Mouse (Mus musculus): Measurements from ENCODE around the gene Plscr2. TPM values are rescaled to one million over a fixed set of nuclear protein-coding genes. Genes with fewer than 3 reads are reported as not detected.
"Not testable (repeated sequence)": the region's sequence is repeated elsewhere in the genome, so short reads cannot be mapped to it uniquely, and the experiment has no call there.

Gene Plscr2
- polyA plus RNA-seq, 1 experiment from 2014 or later = not detected

- no peaks in the 10 kb centered on the region for H3K79me2 ChIP-seq (ENCODE audit: inconsistent target)
- H3K4me3 ChIP-seq (ENCODE audit: inconsistent target) = no peak overlapping the region
- H3K27ac ChIP-seq = no peak overlapping the region
- no peaks in the 10 kb centered on the region for H3K36me3 ChIP-seq (ENCODE audit: inconsistent target)
- 82% methylated on average over 1 of the region's 2 CpGs for WGBS (ENCODE audit: missing documents)
Measured at GRCm38 (mm10) chr9:92293560-92294548, 18.5 kb downstream of the Plscr2 start.

- Histone ChIP-seq H3K27ac (no peak overlapping the region), H3K79me2 (ENCODE audit: inconsistent target) (no peaks in the 10 kb centered on the region), H3K4me3 (ENCODE audit: inconsistent target) (no peak overlapping the region), H3K36me3 (ENCODE audit: inconsistent target) (no peaks in the 10 kb centered on the region)
- 78% methylated on average over 1 of the region's 1 CpGs for whole genome bisulfite sequencing (ENCODE audit: missing documents)
Measured at GRCm38 (mm10) chr9:92298288-92298687, 22.9 kb downstream of the Plscr2 start.

- 60% methylated on average over 3 of the region's 3 CpGs for whole genome bisulfite sequencing (ENCODE audit: missing documents)
- H3K79me2 ChIP-seq (ENCODE audit: inconsistent target) = no peaks in the 10 kb centered on the region
- no peak overlapping the region for H3K27ac ChIP-seq
- H3K4me3 ChIP-seq (ENCODE audit: inconsistent target) = no peak overlapping the region
- H3K36me3 ChIP-seq (ENCODE audit: inconsistent target) = no peaks in the 10 kb centered on the region
Measured at GRCm38 (mm10) chr9:92301213-92301612, 25.8 kb downstream of the Plscr2 start.

- no peak overlapping the region for H3K27ac ChIP-seq
- 53% methylated on average over 8 of the region's 8 CpGs for WGBS (ENCODE audit: missing documents)
- H3K79me2 ChIP-seq (ENCODE audit: inconsistent target) = no peaks in the 10 kb centered on the region
- no peak overlapping the region for H3K4me3 ChIP-seq (ENCODE audit: inconsistent target)
- no peaks in the 10 kb centered on the region for H3K36me3 ChIP-seq (ENCODE audit: inconsistent target)
Measured at GRCm38 (mm10) chr9:92305075-92305474, 29.7 kb downstream of the Plscr2 start.

GRCm38 (mm10) chr9:92305620-92306220 lies 30.3 kb downstream of the Plscr2 start:
- 94% methylated on average over 7 of the region's 8 CpGs for WGBS (ENCODE audit: missing documents)
- Histone ChIP-seq H3K79me2 (ENCODE audit: inconsistent target) (no peaks in the 10 kb centered on the region), H3K4me3 (ENCODE audit: inconsistent target) (no peak overlapping the region), H3K27ac (no peak overlapping the region), H3K36me3 (ENCODE audit: inconsistent target) (no peaks in the 10 kb centered on the region)

GRCm38 (mm10) chr9:92309077-92309476 lies 33.7 kb downstream of the Plscr2 start, which contains the start of gene 1700057G04Rik:
TSS of gene 1700057G04Rik (plus strand) at chr9:92309377.
- Histone ChIP-seq H3K36me3 (ENCODE audit: inconsistent target) (no peaks in the 10 kb centered on the region), H3K4me3 (ENCODE audit: inconsistent target) (no peak within 1 kb of the TSS), H3K27ac (no peak within 1 kb of the TSS), H3K79me2 (ENCODE audit: inconsistent target) (no peaks in the 10 kb centered on the region)
- 100% methylated on average over 1 of the region's 1 CpGs for WGBS (ENCODE audit: missing documents)

GRCm38 (mm10) chr9:92316791-92317190 lies 41.4 kb downstream of the Plscr2 start:
- WGBS (ENCODE audit: missing documents) = 100% methylated on average over 3 of the region's 3 CpGs
- Histone ChIP-seq H3K79me2 (ENCODE audit: inconsistent target) (no peaks in the 10 kb centered on the region), H3K4me3 (ENCODE audit: inconsistent target) (no peak overlapping the region), H3K36me3 (ENCODE audit: inconsistent target) (no peaks in the 10 kb centered on the region), H3K27ac (no peak overlapping the region)

- H3K27ac ChIP-seq; H3K4me3 ChIP-seq (ENCODE audit: inconsistent target); H3K79me2 ChIP-seq (ENCODE audit: inconsistent target); H3K36me3 ChIP-seq (ENCODE audit: inconsistent target): not testable (repeated sequence)
- WGBS (ENCODE audit: missing documents) = 86% methylated on average over 9 of the region's 9 CpGs
Measured at GRCm38 (mm10) chr9:92325936-92326335, 50.5 kb downstream of the Plscr2 start.

- WGBS (ENCODE audit: missing documents) = 90% methylated on average over 4 of the region's 4 CpGs
- Histone ChIP-seq H3K36me3 (ENCODE audit: inconsistent target) (no peaks in the 10 kb centered on the region), H3K79me2 (ENCODE audit: inconsistent target) (no peaks in the 10 kb centered on the region), H3K27ac (no peak overlapping the region), H3K4me3 (ENCODE audit: inconsistent target) (no peak overlapping the region)
Measured at GRCm38 (mm10) chr9:92326813-92327212, 51.4 kb downstream of the Plscr2 start.

GRCm38 (mm10) chr9:92331383-92331782 lies 56.0 kb downstream of the Plscr2 start:
- 94% methylated on average over 4 of the region's 4 CpGs for WGBS (ENCODE audit: missing documents)
- H3K79me2 ChIP-seq (ENCODE audit: inconsistent target) = no peaks in the 10 kb centered on the region
- no peaks in the 10 kb centered on the region for H3K36me3 ChIP-seq (ENCODE audit: inconsistent target)
- H3K4me3 ChIP-seq (ENCODE audit: inconsistent target) = no peak overlapping the region
- no peak overlapping the region for H3K27ac ChIP-seq

GRCm38 (mm10) chr9:92334845-92335244 lies 59.4 kb downstream of the Plscr2 start:
- WGBS (ENCODE audit: missing documents) = 95% methylated on average over 10 of the region's 10 CpGs
- H3K27ac ChIP-seq = no peak overlapping the region
- H3K36me3 ChIP-seq (ENCODE audit: inconsistent target) = no peaks in the 10 kb centered on the region
- no peak overlapping the region for H3K4me3 ChIP-seq (ENCODE audit: inconsistent target)
- H3K79me2 ChIP-seq (ENCODE audit: inconsistent target) = no peaks in the 10 kb centered on the region

GRCm38 (mm10) chr9:92335277-92335818 lies 59.9 kb downstream of the Plscr2 start:
- no peaks in the 10 kb centered on the region for H3K79me2 ChIP-seq (ENCODE audit: inconsistent target)

GRCm38 (mm10) chr9:92337063-92337462 lies 61.7 kb downstream of the Plscr2 start:
- no peaks in the 10 kb centered on the region for H3K79me2 ChIP-seq (ENCODE audit: inconsistent target)
- H3K36me3 ChIP-seq (ENCODE audit: inconsistent target) = no peaks in the 10 kb centered on the region
- no peak overlapping the region for H3K4me3 ChIP-seq (ENCODE audit: inconsistent target)
- WGBS (ENCODE audit: missing documents) = 100% methylated on average over 1 of the region's 1 CpGs
- H3K27ac ChIP-seq = no peak overlapping the region

More at GRCm38 (mm10) chr9:92335277-92335818, 59.9 kb downstream of the Plscr2 start:
- no peak overlapping the region for H3K4me3 ChIP-seq (ENCODE audit: inconsistent target)
- H3K27ac ChIP-seq = no peak overlapping the region
- WGBS (ENCODE audit: missing documents) = 75% methylated on average over 6 of the region's 6 CpGs
- H3K36me3 ChIP-seq (ENCODE audit: inconsistent target) = no peaks in the 10 kb centered on the region

- no peak overlapping the region for H3K27ac ChIP-seq
- 87% methylated on average over 3 of the region's 3 CpGs for WGBS (ENCODE audit: missing documents)
- no peaks in the 10 kb centered on the region for H3K36me3 ChIP-seq (ENCODE audit: inconsistent target)
- H3K4me3 ChIP-seq (ENCODE audit: inconsistent target) = no peak overlapping the region
- no peaks in the 10 kb centered on the region for H3K79me2 ChIP-seq (ENCODE audit: inconsistent target)
Measured at GRCm38 (mm10) chr9:92337661-92338060, 62.3 kb downstream of the Plscr2 start.

GRCm38 (mm10) chr9:92338954-92339353 lies 63.6 kb downstream of the Plscr2 start:
- H3K27ac ChIP-seq = no peak overlapping the region
- WGBS (ENCODE audit: missing documents) = 100% methylated on average over 1 of the region's 1 CpGs
- no peak overlapping the region for H3K4me3 ChIP-seq (ENCODE audit: inconsistent target)
- no peaks in the 10 kb centered on the region for H3K36me3 ChIP-seq (ENCODE audit: inconsistent target)
- no peaks in the 10 kb centered on the region for H3K79me2 ChIP-seq (ENCODE audit: inconsistent target)

Measured in macrophage (primary cell).